Mouse (Mus musculus): ENCODE results near the gene Tspan8. TPM values are rescaled to one million over a fixed set of nuclear protein-coding genes. Genes with fewer than 3 reads are reported as not detected.
"Not testable (repeated sequence)": the region's sequence is repeated elsewhere in the genome, so short reads cannot be mapped to it uniquely, and the experiment has no call there.

The Tspan8 gene
- polyA plus RNA-seq, 1 experiment from 2014 or later = 0.47 TPM

DNA sequence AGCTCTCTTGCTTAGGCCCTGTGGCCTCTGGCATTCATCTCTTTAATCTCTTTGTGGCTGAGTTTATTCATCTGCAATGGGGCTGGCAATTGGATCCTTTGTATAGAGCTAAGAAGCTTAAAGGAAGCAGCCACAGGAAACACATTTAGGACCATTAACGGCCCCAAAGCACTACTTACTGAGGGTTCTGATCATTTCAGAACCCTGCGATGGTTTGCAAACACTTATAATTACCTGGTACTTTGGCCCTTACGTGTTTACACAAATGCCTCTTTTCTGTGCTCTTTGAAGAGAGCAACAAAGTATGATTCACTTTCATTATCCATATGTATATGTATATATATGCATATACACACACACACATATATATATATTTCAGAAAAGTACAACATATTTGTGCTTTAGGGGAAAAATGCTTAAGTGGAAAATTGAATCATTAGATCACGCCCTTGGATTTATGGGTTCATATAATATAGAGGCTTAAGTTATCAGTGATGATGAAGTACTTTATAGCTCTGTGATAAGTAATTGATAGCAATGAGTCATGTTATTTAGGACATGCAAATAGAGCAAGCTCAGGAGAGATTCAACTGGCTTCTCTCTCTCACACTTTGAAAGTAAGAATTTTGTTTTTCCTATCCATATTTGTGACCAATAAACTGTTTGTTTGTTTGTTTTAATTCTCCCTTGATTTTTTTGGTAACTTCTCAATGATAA, 20.4 kb upstream of the Tspan8 start:
- 23% methylated on average over 4 of the region's 4 CpGs for WGBS
- Histone ChIP-seq H3K4me2 (ENCODE audit: low read length) (no peak overlapping the region), H3K36me3 (ENCODE audit: control insufficient read depth, insufficient read depth) (no peaks in the 10 kb centered on the region), H3K27me3 (replicated peaks; ENCODE audit: control insufficient read depth, insufficient read depth, low read length) (no peaks in the 10 kb centered on the region), H3K4me3 (replicated peaks; ENCODE audit: low read length) (no peak overlapping the region), H3K9me3 (ENCODE audit: control insufficient read depth, low read length) (no peaks in the 10 kb centered on the region), H3K4me1 (replicated peaks; ENCODE audit: control insufficient read depth, insufficient read depth, low read length) (peaks cover 6% of the 10 kb centered on the region), H3K27ac (ENCODE audit: low read length) (no peak overlapping the region), H3K9ac (replicated peaks; ENCODE audit: low read depth, low read length) (no peak overlapping the region)
- no peak for ATAC-seq

DNA sequence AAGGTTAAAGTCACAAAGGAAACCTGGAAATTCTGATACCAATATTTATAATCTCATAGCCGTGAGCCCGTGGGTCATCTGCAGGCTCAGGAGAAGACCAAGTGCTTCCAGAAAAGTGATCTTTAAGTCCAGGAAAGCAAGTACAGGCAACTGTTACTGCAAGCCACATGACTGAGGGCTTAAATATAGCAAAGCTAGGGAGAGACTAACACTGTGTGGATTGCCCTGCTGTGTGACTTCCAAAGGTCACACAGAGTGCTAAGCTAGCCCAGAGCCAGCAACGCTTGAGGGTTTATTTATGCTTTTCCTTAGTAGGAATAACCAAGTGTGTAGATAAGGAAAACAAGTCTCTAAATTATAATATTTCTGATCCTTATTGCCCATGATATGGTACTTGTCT, 15.2 kb upstream of the Tspan8 start:
- no peak overlapping the region for H3K4me3 ChIP-seq (replicated peaks; ENCODE audit: low read length)
- H3K27me3 ChIP-seq (replicated peaks; ENCODE audit: control insufficient read depth, insufficient read depth, low read length) = no peaks in the 10 kb centered on the region
- 89% methylated on average over 3 of the region's 3 CpGs for WGBS
- no peaks in the 10 kb centered on the region for H3K9me3 ChIP-seq (ENCODE audit: control insufficient read depth, low read length)
- no peaks in the 10 kb centered on the region; the same call in 1 of the 2 replicates for H3K4me1 ChIP-seq (replicated peaks; ENCODE audit: control insufficient read depth, insufficient read depth, low read length)
- H3K4me2 ChIP-seq (ENCODE audit: low read length) = no peak overlapping the region
- H3K27ac ChIP-seq (ENCODE audit: low read length) = no peak overlapping the region
- H3K9ac ChIP-seq (replicated peaks; ENCODE audit: low read depth, low read length) = no peak overlapping the region
- H3K36me3 ChIP-seq (ENCODE audit: control insufficient read depth, insufficient read depth) = no peaks in the 10 kb centered on the region
- ATAC-seq = no peak

DNA sequence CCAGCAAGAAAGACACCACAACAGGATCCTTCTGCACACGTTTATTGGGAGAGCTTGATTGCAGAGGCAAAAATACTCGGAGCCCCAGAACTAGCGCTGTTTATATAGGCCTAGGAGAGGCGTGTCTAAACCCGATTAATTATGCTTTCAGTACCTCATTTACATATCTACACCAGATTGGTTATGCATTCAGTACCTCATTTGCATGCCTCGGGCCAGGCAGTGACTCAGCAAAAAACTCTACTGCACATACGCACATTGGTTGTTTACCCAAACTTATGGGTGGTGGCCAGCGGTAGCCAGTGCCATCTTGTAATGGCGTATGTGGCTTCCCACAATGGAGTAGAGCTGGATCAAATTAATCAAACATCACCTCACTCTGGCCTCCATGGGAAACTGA, 13.6 kb upstream of the Tspan8 start:
- 88% methylated on average over 9 of the region's 9 CpGs for WGBS
- H3K9me3 ChIP-seq (ENCODE audit: control insufficient read depth, low read length); H3K4me3 ChIP-seq (replicated peaks; ENCODE audit: low read length); H3K4me2 ChIP-seq (ENCODE audit: low read length); H3K4me1 ChIP-seq (replicated peaks; ENCODE audit: control insufficient read depth, insufficient read depth, low read length); H3K36me3 ChIP-seq (ENCODE audit: control insufficient read depth, insufficient read depth); H3K27ac ChIP-seq (ENCODE audit: low read length); H3K27me3 ChIP-seq (replicated peaks; ENCODE audit: control insufficient read depth, insufficient read depth, low read length); ATAC-seq; H3K9ac ChIP-seq (replicated peaks; ENCODE audit: low read depth, low read length): not testable (repeated sequence)

DNA sequence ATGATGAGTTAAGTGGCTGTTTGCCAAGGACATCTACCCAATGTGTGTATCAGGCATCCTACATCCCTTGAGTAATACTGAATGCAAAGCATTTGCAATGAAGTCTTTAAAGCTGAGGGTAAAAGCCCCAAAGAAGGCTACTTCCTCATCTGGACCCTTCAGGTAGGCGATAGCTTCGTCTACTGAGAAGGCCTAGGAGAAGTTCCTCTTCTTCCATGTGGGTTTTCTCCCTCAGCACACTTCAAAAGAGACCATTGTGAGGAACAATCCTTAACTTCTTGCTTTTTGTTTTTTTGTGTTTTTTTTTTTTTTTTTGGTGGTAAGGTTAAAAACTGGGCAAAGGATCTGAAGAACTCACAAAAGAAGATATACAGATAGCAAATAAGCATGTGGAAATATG, 12.9 kb upstream of the Tspan8 start:
- no peak overlapping the region for H3K4me2 ChIP-seq (ENCODE audit: low read length)
- H3K27me3 ChIP-seq (replicated peaks; ENCODE audit: control insufficient read depth, insufficient read depth, low read length) = no peaks in the 10 kb centered on the region
- no peak overlapping the region for H3K9ac ChIP-seq (replicated peaks; ENCODE audit: low read depth, low read length)
- ATAC-seq = no peak
- 95% methylated on average over 2 of the region's 2 CpGs for WGBS
- H3K36me3 ChIP-seq (ENCODE audit: control insufficient read depth, insufficient read depth) = no peaks in the 10 kb centered on the region
- H3K4me3 ChIP-seq (replicated peaks; ENCODE audit: low read length) = no peak overlapping the region
- no peaks in the 10 kb centered on the region for H3K9me3 ChIP-seq (ENCODE audit: control insufficient read depth, low read length)
- H3K4me1 ChIP-seq (replicated peaks; ENCODE audit: control insufficient read depth, insufficient read depth, low read length) = no peaks in the 10 kb centered on the region
- H3K27ac ChIP-seq (ENCODE audit: low read length) = no peak overlapping the region

DNA sequence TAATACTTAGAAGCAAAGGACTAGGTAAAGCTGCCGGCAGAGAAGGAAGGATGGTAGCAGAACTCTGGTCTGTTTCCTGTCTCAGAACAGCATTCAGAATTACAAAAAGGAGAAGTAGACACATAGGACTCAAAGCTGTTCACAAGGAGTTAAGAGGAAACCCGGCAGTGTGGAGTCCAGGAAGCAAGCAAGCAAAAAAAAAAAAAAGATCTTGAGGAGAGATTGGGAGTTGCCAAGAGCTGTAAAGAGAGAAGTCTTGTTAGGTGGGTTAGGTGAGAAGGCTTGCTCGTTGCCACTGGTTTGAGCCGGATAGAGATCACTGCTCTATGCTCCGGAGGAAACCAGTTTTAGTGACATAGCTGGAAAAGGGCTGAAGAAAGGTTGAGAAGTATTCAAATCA, 10.6 kb upstream of the Tspan8 start:
- WGBS = 92% methylated on average over 5 of the region's 5 CpGs
- ATAC-seq = no peak

DNA sequence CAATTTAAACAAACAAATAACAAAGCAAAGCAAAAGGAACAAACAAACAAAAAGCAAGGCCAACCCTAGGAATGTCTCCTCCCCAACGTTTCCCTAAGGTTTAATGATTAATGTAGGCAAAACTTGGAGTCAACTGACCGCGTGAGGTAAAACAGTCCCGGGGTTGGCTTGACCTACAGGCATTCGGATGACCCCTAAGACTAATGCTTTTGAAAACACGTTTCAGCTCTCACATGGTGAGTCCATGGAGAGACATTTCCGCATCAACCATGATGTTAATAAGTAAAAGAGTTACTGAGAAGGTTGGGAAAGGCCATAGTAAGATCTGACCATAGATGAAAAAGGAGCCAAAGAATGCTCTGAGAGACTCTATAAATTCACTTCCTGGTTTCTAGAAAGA, 7.5 kb upstream of the Tspan8 start:
- WGBS = 87% methylated on average over 7 of the region's 7 CpGs
- no peaks in the 10 kb centered on the region for H3K27me3 ChIP-seq (replicated peaks; ENCODE audit: control insufficient read depth, insufficient read depth, low read length)
- no peak overlapping the region for H3K9ac ChIP-seq (replicated peaks; ENCODE audit: low read depth, low read length)
- no peak overlapping the region for H3K4me3 ChIP-seq (replicated peaks; ENCODE audit: low read length)
- ATAC-seq = no peak
- H3K4me1 ChIP-seq (replicated peaks; ENCODE audit: control insufficient read depth, insufficient read depth, low read length) = no peaks in the 10 kb centered on the region
- no peaks in the 10 kb centered on the region for H3K9me3 ChIP-seq (ENCODE audit: control insufficient read depth, low read length)
- H3K4me2 ChIP-seq (ENCODE audit: low read length) = no peak overlapping the region
- H3K36me3 ChIP-seq (ENCODE audit: control insufficient read depth, insufficient read depth) = no peaks in the 10 kb centered on the region
- H3K27ac ChIP-seq (ENCODE audit: low read length) = no peak overlapping the region

More for the DNA sequence above, 10.6 kb upstream of the Tspan8 start:
- Histone ChIP-seq H3K27me3 (replicated peaks; ENCODE audit: control insufficient read depth, insufficient read depth, low read length) (no peaks in the 10 kb centered on the region), H3K36me3 (ENCODE audit: control insufficient read depth, insufficient read depth) (no peaks in the 10 kb centered on the region), H3K4me2 (ENCODE audit: low read length) (no peak overlapping the region), H3K4me3 (replicated peaks; ENCODE audit: low read length) (no peak overlapping the region), H3K27ac (ENCODE audit: low read length) (no peak overlapping the region), H3K9me3 (ENCODE audit: control insufficient read depth, low read length) (no peaks in the 10 kb centered on the region), H3K9ac (replicated peaks; ENCODE audit: low read depth, low read length) (no peak overlapping the region), H3K4me1 (replicated peaks; ENCODE audit: control insufficient read depth, insufficient read depth, low read length) (no peaks in the 10 kb centered on the region)

DNA sequence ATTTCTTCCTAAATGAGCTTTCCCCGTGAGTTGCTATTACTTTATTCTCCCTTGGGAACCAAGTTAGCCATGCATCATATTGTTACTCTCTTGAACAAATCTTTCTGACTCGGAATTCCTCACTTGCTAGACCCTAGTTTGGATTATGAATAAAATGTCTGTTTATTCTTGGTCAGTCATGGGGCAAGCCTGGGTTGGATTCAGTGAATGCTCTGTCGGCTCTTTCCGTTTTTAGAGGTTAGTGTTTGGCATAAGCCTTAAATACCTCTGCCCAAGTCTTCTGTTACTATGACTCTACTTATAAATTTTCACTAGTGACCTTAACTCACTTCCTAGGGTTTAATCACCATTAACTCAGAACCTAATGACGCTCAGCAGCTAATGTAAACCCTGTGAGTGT, 5.1 kb upstream of the Tspan8 start:
- Histone ChIP-seq H3K27ac (ENCODE audit: low read length) (no peak overlapping the region), H3K4me1 (replicated peaks; ENCODE audit: control insufficient read depth, insufficient read depth, low read length) (no peaks in the 10 kb centered on the region), H3K4me3 (replicated peaks; ENCODE audit: low read length) (no peak overlapping the region), H3K9me3 (ENCODE audit: control insufficient read depth, low read length) (no peaks in the 10 kb centered on the region), H3K27me3 (replicated peaks; ENCODE audit: control insufficient read depth, insufficient read depth, low read length) (no peaks in the 10 kb centered on the region), H3K4me2 (ENCODE audit: low read length) (no peak overlapping the region), H3K9ac (replicated peaks; ENCODE audit: low read depth, low read length) (no peak overlapping the region), H3K36me3 (ENCODE audit: control insufficient read depth, insufficient read depth) (no peaks in the 10 kb centered on the region)
- no peak for ATAC-seq
- WGBS = 42% methylated on average over 5 of the region's 5 CpGs

DNA sequence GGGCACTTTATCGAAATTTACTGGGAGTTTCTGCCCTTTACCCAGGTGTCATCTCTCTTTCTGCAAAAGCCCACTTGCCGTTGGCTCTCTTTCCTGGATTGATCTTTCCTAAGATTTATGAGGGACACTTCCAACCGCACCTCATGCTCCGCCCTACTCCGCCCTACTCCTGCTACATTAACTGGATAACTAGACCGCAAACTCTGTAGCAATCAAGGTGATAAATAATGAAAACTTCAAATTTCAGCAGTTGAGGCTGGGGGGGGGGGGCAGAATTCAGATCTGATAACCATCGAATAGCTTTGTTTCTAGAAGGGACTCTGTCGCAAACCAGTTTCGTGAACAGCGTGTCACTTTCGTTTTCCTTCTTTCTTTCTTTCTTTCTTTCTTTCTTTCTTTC, 1.8 kb upstream of the Tspan8 start:
- no peak overlapping the region for H3K4me2 ChIP-seq (ENCODE audit: low read length)
- H3K27ac ChIP-seq (ENCODE audit: low read length) = no peak overlapping the region
- WGBS = 92% methylated on average over 11 of the region's 11 CpGs
- H3K27me3 ChIP-seq (replicated peaks; ENCODE audit: control insufficient read depth, insufficient read depth, low read length) = no peaks in the 10 kb centered on the region
- H3K36me3 ChIP-seq (ENCODE audit: control insufficient read depth, insufficient read depth) = no peaks in the 10 kb centered on the region
- H3K9ac ChIP-seq (replicated peaks; ENCODE audit: low read depth, low read length) = no peak overlapping the region
- ATAC-seq = no peak
- no peak overlapping the region for H3K4me3 ChIP-seq (replicated peaks; ENCODE audit: low read length)
- H3K4me1 ChIP-seq (replicated peaks; ENCODE audit: control insufficient read depth, insufficient read depth, low read length) = no peaks in the 10 kb centered on the region
- H3K9me3 ChIP-seq (ENCODE audit: control insufficient read depth, low read length) = no peaks in the 10 kb centered on the region

DNA sequence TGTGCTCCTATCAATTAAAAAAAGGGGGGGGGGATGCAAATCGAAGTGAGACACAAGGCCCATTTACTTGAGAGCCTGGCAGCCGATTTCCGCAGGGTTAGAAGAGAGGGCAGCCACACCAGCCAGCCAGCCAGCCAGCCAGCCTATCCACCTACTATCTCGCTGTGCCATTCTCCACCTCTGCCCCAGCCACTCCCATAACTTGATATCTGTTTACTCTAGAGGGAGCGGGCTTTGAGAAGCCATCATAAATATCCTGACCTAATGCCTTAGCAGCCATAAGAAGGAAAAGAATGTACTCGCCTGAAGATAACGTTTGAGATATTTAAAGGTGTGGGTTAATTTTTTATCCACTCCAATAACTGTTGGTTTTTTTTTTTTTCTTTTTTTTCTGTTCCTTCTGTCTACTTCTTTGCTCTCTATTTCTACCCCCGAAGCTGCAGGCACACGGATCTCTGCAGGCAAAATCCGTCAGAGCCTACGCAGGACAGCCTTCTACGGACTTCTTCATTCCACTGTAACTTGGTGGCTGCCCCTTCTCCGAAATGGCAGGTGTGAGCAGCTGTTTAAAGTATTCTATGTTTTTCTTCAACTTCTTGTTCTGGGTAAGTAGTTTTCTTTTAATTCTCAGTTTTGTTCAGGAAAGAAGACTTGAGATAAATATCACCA, 558 bp downstream of the Tspan8 start:
- H3K27ac ChIP-seq (ENCODE audit: low read length) = no peak overlapping the region
- ATAC-seq = no peak
- H3K4me2 ChIP-seq (ENCODE audit: low read length) = no peak overlapping the region
- no peaks in the 10 kb centered on the region for H3K27me3 ChIP-seq (replicated peaks; ENCODE audit: control insufficient read depth, insufficient read depth, low read length)
- H3K4me1 ChIP-seq (replicated peaks; ENCODE audit: control insufficient read depth, insufficient read depth, low read length) = no peaks in the 10 kb centered on the region
- WGBS = 64% methylated on average over 13 of the region's 13 CpGs
- no peaks in the 10 kb centered on the region for H3K36me3 ChIP-seq (ENCODE audit: control insufficient read depth, insufficient read depth)
- no peaks in the 10 kb centered on the region for H3K9me3 ChIP-seq (ENCODE audit: control insufficient read depth, low read length)
- H3K9ac ChIP-seq (replicated peaks; ENCODE audit: low read depth, low read length) = no peak overlapping the region
- no peak overlapping the region for H3K4me3 ChIP-seq (replicated peaks; ENCODE audit: low read length)

Measured in forebrain, embryonic 16.5 days (tissue).